Mouse (Mus musculus): ENCODE results near the gene Eps8l3. TPM values are rescaled to one million over a fixed set of nuclear protein-coding genes. Genes with fewer than 3 reads are reported as not detected.
"Not testable (repeated sequence)": the region's sequence is repeated elsewhere in the genome, so short reads cannot be mapped to it uniquely, and the experiment has no call there.

Gene Eps8l3
- polyA plus RNA-seq, 1 experiment from 2014 or later = not detected

- not testable (repeated sequence) for H3K9ac ChIP-seq (ENCODE audit: low read depth, low read length); H3K36me3 ChIP-seq (ENCODE audit: control insufficient read depth, insufficient read depth, low read length); H3K27ac ChIP-seq (ENCODE audit: low read depth, low read length); H3K27me3 ChIP-seq (ENCODE audit: control insufficient read depth, insufficient read depth, low read length); H3K9me3 ChIP-seq (ENCODE audit: control insufficient read depth, low read length); ATAC-seq (ENCODE audit: low FRiP score, low TSS enrichment); H3K4me3 ChIP-seq (ENCODE audit: low read length); H3K4me2 ChIP-seq (replicated peaks; ENCODE audit: low read depth, low read length); H3K4me1 ChIP-seq (ENCODE audit: control insufficient read depth, insufficient read depth, low read length)
- 82% methylated on average over 5 of the region's 5 CpGs for WGBS
Measured at GRCm38 (mm10) chr3:107861483-107861882, 15.5 kb upstream of the Eps8l3 start.

- H3K4me1 ChIP-seq (ENCODE audit: control insufficient read depth, insufficient read depth, low read length) = no peaks in the 10 kb centered on the region
- no peaks in the 10 kb centered on the region for H3K9me3 ChIP-seq (ENCODE audit: control insufficient read depth, low read length)
- no peak overlapping the region for H3K27ac ChIP-seq (ENCODE audit: low read depth, low read length)
- no peak overlapping the region for H3K9ac ChIP-seq (ENCODE audit: low read depth, low read length)
- ATAC-seq (ENCODE audit: low FRiP score, low TSS enrichment) = no peak
- no peaks in the 10 kb centered on the region for H3K27me3 ChIP-seq (ENCODE audit: control insufficient read depth, insufficient read depth, low read length)
- H3K36me3 ChIP-seq (ENCODE audit: control insufficient read depth, insufficient read depth, low read length) = no peaks in the 10 kb centered on the region
- H3K4me2 ChIP-seq (replicated peaks; ENCODE audit: low read depth, low read length) = no peak overlapping the region
- no peak overlapping the region for H3K4me3 ChIP-seq (ENCODE audit: low read length)
- WGBS = 78% methylated on average over 2 of the region's 2 CpGs
Measured at GRCm38 (mm10) chr3:107862471-107862870, 14.6 kb upstream of the Eps8l3 start.

- no peak overlapping the region for H3K27ac ChIP-seq (ENCODE audit: low read depth, low read length)
- H3K4me2 ChIP-seq (replicated peaks; ENCODE audit: low read depth, low read length) = no peak overlapping the region
- 78% methylated on average over 5 of the region's 5 CpGs for WGBS
- no peaks in the 10 kb centered on the region for H3K9me3 ChIP-seq (ENCODE audit: control insufficient read depth, low read length)
- no peak overlapping the region for H3K9ac ChIP-seq (ENCODE audit: low read depth, low read length)
- no peaks in the 10 kb centered on the region for H3K27me3 ChIP-seq (ENCODE audit: control insufficient read depth, insufficient read depth, low read length)
- no peak for ATAC-seq (ENCODE audit: low FRiP score, low TSS enrichment)
- no peak overlapping the region for H3K4me3 ChIP-seq (ENCODE audit: low read length)
- no peaks in the 10 kb centered on the region for H3K36me3 ChIP-seq (ENCODE audit: control insufficient read depth, insufficient read depth, low read length)
- no peaks in the 10 kb centered on the region for H3K4me1 ChIP-seq (ENCODE audit: control insufficient read depth, insufficient read depth, low read length)
Measured at GRCm38 (mm10) chr3:107863471-107863870, 13.6 kb upstream of the Eps8l3 start.

- Histone ChIP-seq H3K9me3 (ENCODE audit: control insufficient read depth, low read length) (no peaks in the 10 kb centered on the region), H3K27me3 (ENCODE audit: control insufficient read depth, insufficient read depth, low read length) (no peaks in the 10 kb centered on the region), H3K27ac (ENCODE audit: low read depth, low read length) (no peak overlapping the region), H3K4me2 (replicated peaks; ENCODE audit: low read depth, low read length) (no peak overlapping the region), H3K36me3 (ENCODE audit: control insufficient read depth, insufficient read depth, low read length) (no peaks in the 10 kb centered on the region), H3K9ac (ENCODE audit: low read depth, low read length) (no peak overlapping the region), H3K4me3 (ENCODE audit: low read length) (no peak overlapping the region), H3K4me1 (ENCODE audit: control insufficient read depth, insufficient read depth, low read length) (0 out of 2 replicates have a peak, but pooled peaks cover 2% of the 10 kb centered on the region)
- peak; percentile 63 for ATAC-seq (ENCODE audit: low FRiP score, low TSS enrichment)
- 11% methylated on average over 2 of the region's 2 CpGs for WGBS
Measured at GRCm38 (mm10) chr3:107863898-107864603, 13.0 kb upstream of the Eps8l3 start.

- no peak overlapping the region for H3K27ac ChIP-seq (ENCODE audit: low read depth, low read length)
- 0 out of 2 replicates have a peak, but pooled peaks cover 3% of the 10 kb centered on the region for H3K4me1 ChIP-seq (ENCODE audit: control insufficient read depth, insufficient read depth, low read length)
- no peaks in the 10 kb centered on the region for H3K27me3 ChIP-seq (ENCODE audit: control insufficient read depth, insufficient read depth, low read length)
- no peaks in the 10 kb centered on the region for H3K9me3 ChIP-seq (ENCODE audit: control insufficient read depth, low read length)
- no peaks in the 10 kb centered on the region for H3K36me3 ChIP-seq (ENCODE audit: control insufficient read depth, insufficient read depth, low read length)
- no peak overlapping the region for H3K9ac ChIP-seq (ENCODE audit: low read depth, low read length)
- WGBS = 66% methylated on average over 10 of the region's 10 CpGs
- H3K4me2 ChIP-seq (replicated peaks; ENCODE audit: low read depth, low read length) = no peak overlapping the region
- H3K4me3 ChIP-seq (ENCODE audit: low read length) = no peak overlapping the region
- ATAC-seq (ENCODE audit: low FRiP score, low TSS enrichment) = no peak
Measured at GRCm38 (mm10) chr3:107865364-107866091, 11.5 kb upstream of the Eps8l3 start.

GRCm38 (mm10) chr3:107867086-107867485, 9.9 kb upstream of the Eps8l3 start:
- Histone ChIP-seq H3K4me3 (ENCODE audit: low read length) (no peak overlapping the region), H3K4me2 (replicated peaks; ENCODE audit: low read depth, low read length) (no peak overlapping the region), H3K4me1 (ENCODE audit: control insufficient read depth, insufficient read depth, low read length) (0 out of 2 replicates have a peak, but pooled peaks cover 3% of the 10 kb centered on the region), H3K9ac (ENCODE audit: low read depth, low read length) (no peak overlapping the region), H3K9me3 (ENCODE audit: control insufficient read depth, low read length) (no peaks in the 10 kb centered on the region), H3K36me3 (ENCODE audit: control insufficient read depth, insufficient read depth, low read length) (no peaks in the 10 kb centered on the region), H3K27me3 (ENCODE audit: control insufficient read depth, insufficient read depth, low read length) (no peaks in the 10 kb centered on the region), H3K27ac (ENCODE audit: low read depth, low read length) (no peak overlapping the region)
- ATAC-seq (ENCODE audit: low FRiP score, low TSS enrichment) = peak; percentile 82
- WGBS = 3% methylated on average over 8 of the region's 8 CpGs

GRCm38 (mm10) chr3:107868452-107868851, 8.6 kb upstream of the Eps8l3 start:
- no peak overlapping the region for H3K4me3 ChIP-seq (ENCODE audit: low read length)
- no peaks in the 10 kb centered on the region for H3K36me3 ChIP-seq (ENCODE audit: control insufficient read depth, insufficient read depth, low read length)
- H3K9me3 ChIP-seq (ENCODE audit: control insufficient read depth, low read length) = no peaks in the 10 kb centered on the region
- no peak overlapping the region for H3K4me2 ChIP-seq (replicated peaks; ENCODE audit: low read depth, low read length)
- WGBS = 96% methylated on average over 22 of the region's 22 CpGs
- no peak overlapping the region for H3K9ac ChIP-seq (ENCODE audit: low read depth, low read length)
- ATAC-seq (ENCODE audit: low FRiP score, low TSS enrichment) = no peak
- 0 out of 2 replicates have a peak, but pooled peaks cover 3% of the 10 kb centered on the region for H3K4me1 ChIP-seq (ENCODE audit: control insufficient read depth, insufficient read depth, low read length)
- no peaks in the 10 kb centered on the region for H3K27me3 ChIP-seq (ENCODE audit: control insufficient read depth, insufficient read depth, low read length)
- H3K27ac ChIP-seq (ENCODE audit: low read depth, low read length) = no peak overlapping the region

GRCm38 (mm10) chr3:107869097-107869496, 7.9 kb upstream of the Eps8l3 start:
- H3K36me3 ChIP-seq (ENCODE audit: control insufficient read depth, insufficient read depth, low read length) = no peaks in the 10 kb centered on the region
- H3K4me1 ChIP-seq (ENCODE audit: control insufficient read depth, insufficient read depth, low read length) = 0 out of 2 replicates have a peak, but pooled peaks cover 3% of the 10 kb centered on the region
- no peak overlapping the region for H3K4me2 ChIP-seq (replicated peaks; ENCODE audit: low read depth, low read length)
- no peak for ATAC-seq (ENCODE audit: low FRiP score, low TSS enrichment)
- 32% methylated on average over 7 of the region's 7 CpGs for WGBS
- no peak overlapping the region for H3K9ac ChIP-seq (ENCODE audit: low read depth, low read length)
- H3K4me3 ChIP-seq (ENCODE audit: low read length) = no peak overlapping the region
- no peaks in the 10 kb centered on the region for H3K27me3 ChIP-seq (ENCODE audit: control insufficient read depth, insufficient read depth, low read length)
- no peaks in the 10 kb centered on the region for H3K9me3 ChIP-seq (ENCODE audit: control insufficient read depth, low read length)
- no peak overlapping the region for H3K27ac ChIP-seq (ENCODE audit: low read depth, low read length)

- Histone ChIP-seq H3K9ac (ENCODE audit: low read depth, low read length) (no peak overlapping the region), H3K4me2 (replicated peaks; ENCODE audit: low read depth, low read length) (no peak overlapping the region)
Measured at GRCm38 (mm10) chr3:107869925-107870324, 7.1 kb upstream of the Eps8l3 start.

More at GRCm38 (mm10) chr3:107869925-107870324, 7.1 kb upstream of the Eps8l3 start:
- no peaks in the 10 kb centered on the region for H3K36me3 ChIP-seq (ENCODE audit: control insufficient read depth, insufficient read depth, low read length)
- 0 out of 2 replicates have a peak, but pooled peaks cover 3% of the 10 kb centered on the region for H3K4me1 ChIP-seq (ENCODE audit: control insufficient read depth, insufficient read depth, low read length)
- WGBS = 73% methylated on average over 4 of the region's 4 CpGs
- no peak overlapping the region for H3K4me3 ChIP-seq (ENCODE audit: low read length)
- H3K27me3 ChIP-seq (ENCODE audit: control insufficient read depth, insufficient read depth, low read length) = no peaks in the 10 kb centered on the region
- no peak for ATAC-seq (ENCODE audit: low FRiP score, low TSS enrichment)
- H3K9me3 ChIP-seq (ENCODE audit: control insufficient read depth, low read length) = no peaks in the 10 kb centered on the region
- no peak overlapping the region for H3K27ac ChIP-seq (ENCODE audit: low read depth, low read length)
